Mouse (Mus musculus) heart, embryonic 11.5 days (tissue): ENCODE data around the gene Twnk. TPM values are rescaled to one million over a fixed set of nuclear protein-coding genes. Genes with fewer than 3 reads are reported as not detected.

Experiments
- ATAC-seq: fragments of 200-750 bp; cut with Nextera tagmentation; replicated peaks from 2 replicates; pipeline ENCODE4 v1.8.0; 2017; ENCODE audit warnings: moderate library complexity; ENCODE audit not compliant: insufficient number of reproducible peaks, low FRiP score, low TSS enrichment
- H3K27ac ChIP-seq: fragments of 300-500 bp; sonication (generic); 2 replicates; pipeline ENCODE4 v1.5.1; 2014; ENCODE audit warnings: mild to moderate bottlenecking, low read depth, low read length
- H3K27me3 ChIP-seq: fragments of 300-500 bp; sonication (generic); 2 replicates; pipeline ENCODE4 v1.6.1; 2014; ENCODE audit warnings: mild to moderate bottlenecking, low read length, mixed read lengths; ENCODE audit not compliant: control insufficient read depth, insufficient read depth
- H3K36me3 ChIP-seq: fragments of 300-500 bp; sonication (generic); 2 replicates; pipeline ENCODE4 v1.6.1; 2014; ENCODE audit warnings: mild to moderate bottlenecking, low read length, moderate library complexity, mixed read lengths; ENCODE audit not compliant: control insufficient read depth, insufficient read depth
- H3K4me1 ChIP-seq: fragments of 300-500 bp; sonication (generic); 2 replicates; pipeline ENCODE4 v1.6.1; 2014; ENCODE audit warnings: low read length; ENCODE audit not compliant: control insufficient read depth, insufficient read depth
- H3K4me2 ChIP-seq: fragments of 300-500 bp; sonication (generic); 2 replicates; pipeline ENCODE4 v1.6.1; 2014; ENCODE audit warnings: mild to moderate bottlenecking, moderate library complexity
- H3K4me3 ChIP-seq: fragments of 300-500 bp; sonication (generic); 2 replicates; pipeline ENCODE4 v1.5.1; 2014; ENCODE audit warnings: low read depth, low read length
- H3K9ac ChIP-seq: fragments of 300-500 bp; sonication (generic); 2 replicates; pipeline ENCODE4 v1.6.1; 2014; ENCODE audit warnings: mild to moderate bottlenecking, low read depth, low read length, moderate library complexity
- H3K9me3 ChIP-seq: fragments of 300-500 bp; sonication (generic); replicated peaks from 2 replicates; pipeline ENCODE4 v1.6.1; 2016; ENCODE audit warnings: low read length; ENCODE audit not compliant: control insufficient read depth
- WGBS: fragments of 180-500 bp; shearing (Covaris S2); extraction: QIAGEN DNeasy Blood & Tissue Kit; methylation state at CpG from one replicate; pipeline ENCODE4 v1.1.7; 2014; ENCODE audit not compliant: insufficient replicate concordance; 5-methylcytosine and 5-hydroxymethylcytosine counted together
- polyA plus RNA-seq: library from polyadenylated mRNA; unstranded; fragments of >200 nt; fragmentation: Nextera tagmentation; extraction: Ambion mirVana; gene quantifications from 2 replicates; pipeline ENCODE4 v1.2.1, GENCODE M21; 2014

The Twnk gene
- polyA plus RNA-seq, 1 experiment from 2014 or later = 14.2 TPM

DNA sequence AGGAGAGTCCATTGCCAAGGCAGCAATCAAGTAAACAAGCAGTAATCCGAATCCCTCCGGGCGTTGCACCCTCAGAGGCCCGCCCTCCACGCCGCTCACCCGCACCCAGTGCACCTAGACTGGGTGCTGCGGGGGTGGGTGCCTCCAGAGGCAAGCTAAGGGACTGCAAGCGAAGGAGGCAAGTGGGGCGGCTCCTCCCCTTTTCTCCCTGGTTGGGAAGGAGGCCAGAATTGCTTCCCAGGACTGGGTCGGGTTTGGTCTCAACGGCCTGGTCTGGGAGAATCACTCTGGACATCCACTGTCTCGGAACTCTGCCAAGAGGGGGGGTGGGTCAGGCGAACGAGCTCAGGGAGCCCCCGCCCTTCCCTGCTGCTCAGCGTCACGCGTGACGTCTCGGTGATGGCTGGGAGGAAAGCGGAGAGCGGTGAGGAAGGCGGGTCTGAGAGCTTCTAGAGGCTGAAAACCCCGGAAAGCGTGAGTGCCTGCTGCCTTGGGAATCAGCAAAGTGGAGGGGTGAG lies 42.0 kb downstream of the Twnk start, which contains the start of gene Sfxn3:
TSS of gene Sfxn3 (plus strand) at position 87 of the 518 bp plus-strand sequence.
- Histone ChIP-seq H3K36me3 (no peaks in the 10 kb centered on the region), H3K4me1 (peaks cover 14% of the 10 kb centered on the region), H3K27me3 (peaks cover 32% of the 10 kb centered on the region), H3K27ac (peak within 1 kb of the TSS; percentile 78), H3K9me3 (no peaks in the 10 kb centered on the region), H3K4me2 (peak within 1 kb of the TSS; percentile 84), H3K9ac (peak within 1 kb of the TSS; percentile 74), H3K4me3 (peak within 1 kb of the TSS; percentile 57)
- under 1% methylated on average over 26 of the region's 26 CpGs for WGBS
- peak; percentile 76 for ATAC-seq

GRCm38 (mm10) chr19:45047935-45048643 lies 42.6 kb downstream of the Twnk start:
- Histone ChIP-seq H3K4me1 (peaks cover 14% of the 10 kb centered on the region), H3K9ac (peak overlapping the region; percentile 74), H3K27ac (peak overlapping the region; percentile 78), H3K4me2 (peak overlapping the region; percentile 84), H3K27me3 (peaks cover 32% of the 10 kb centered on the region), H3K36me3 (no peaks in the 10 kb centered on the region; the same call in 1 of the 2 replicates), H3K9me3 (no peaks in the 10 kb centered on the region), H3K4me3 (peak overlapping the region; percentile 57)
- WGBS = 36% methylated on average over 11 of the region's 11 CpGs
- ATAC-seq = peak; percentile 44

- peaks cover 25% of the 10 kb centered on the region for H3K27me3 ChIP-seq
- H3K4me3 ChIP-seq = peak overlapping the region; percentile 57; the same call in 1 of the 2 replicates
- H3K27ac ChIP-seq = peak overlapping the region; percentile 78
- 71% methylated on average over 12 of the region's 12 CpGs for WGBS
- peaks cover 4% of the 10 kb centered on the region; the same call in 1 of the 2 replicates for H3K36me3 ChIP-seq
- H3K4me1 ChIP-seq = peaks cover 14% of the 10 kb centered on the region
- H3K9me3 ChIP-seq = no peaks in the 10 kb centered on the region
- ATAC-seq = no peak
- H3K4me2 ChIP-seq = peak overlapping the region; percentile 84
- H3K9ac ChIP-seq = peak overlapping the region; percentile 74; the same call in 1 of the 2 replicates
Observed at GRCm38 (mm10) chr19:45048644-45049365, 43.3 kb downstream of the Twnk start.

GRCm38 (mm10) chr19:45049523-45049922 lies 44.1 kb downstream of the Twnk start:
- ATAC-seq = no peak
- Histone ChIP-seq H3K27ac (no peak overlapping the region), H3K9me3 (no peaks in the 10 kb centered on the region), H3K4me1 (peaks cover 14% of the 10 kb centered on the region), H3K27me3 (peaks cover 20% of the 10 kb centered on the region), H3K4me2 (no peak overlapping the region), H3K9ac (no peak overlapping the region), H3K36me3 (peaks cover 4% of the 10 kb centered on the region; the same call in 1 of the 2 replicates), H3K4me3 (no peak overlapping the region)
- 71% methylated on average over 9 of the region's 9 CpGs for WGBS

DNA sequence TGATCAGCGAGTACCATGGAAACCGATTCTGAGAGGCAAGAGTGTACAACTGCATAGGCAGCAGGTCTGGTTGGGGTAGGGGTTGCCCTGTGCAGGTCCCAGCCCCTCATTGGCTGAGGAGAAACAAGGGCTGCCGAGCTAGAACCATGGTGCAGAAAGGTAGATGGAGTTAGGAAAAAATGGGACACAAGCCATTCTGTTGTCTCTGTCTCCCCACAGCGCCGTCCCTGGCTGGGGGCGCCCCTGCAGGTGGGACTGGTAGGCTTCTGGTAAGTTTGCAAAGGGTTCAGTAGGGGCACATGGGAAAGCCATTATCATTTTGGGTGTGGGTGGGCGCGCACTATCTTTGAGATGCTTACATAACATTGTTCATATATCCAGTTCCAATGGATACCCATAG lies 48.0 kb downstream of the Twnk start:
- no peak overlapping the region for H3K4me2 ChIP-seq
- H3K36me3 ChIP-seq = peaks cover 4% of the 10 kb centered on the region; the same call in 1 of the 2 replicates
- 85% methylated on average over 8 of the region's 8 CpGs for WGBS
- H3K27ac ChIP-seq = no peak overlapping the region
- H3K27me3 ChIP-seq = no peaks in the 10 kb centered on the region; the same call in 1 of the 2 replicates
- H3K9ac ChIP-seq = no peak overlapping the region
- peaks cover 8% of the 10 kb centered on the region; the same call in 1 of the 2 replicates for H3K4me1 ChIP-seq
- H3K9me3 ChIP-seq = no peaks in the 10 kb centered on the region
- ATAC-seq = no peak
- no peak overlapping the region for H3K4me3 ChIP-seq

DNA sequence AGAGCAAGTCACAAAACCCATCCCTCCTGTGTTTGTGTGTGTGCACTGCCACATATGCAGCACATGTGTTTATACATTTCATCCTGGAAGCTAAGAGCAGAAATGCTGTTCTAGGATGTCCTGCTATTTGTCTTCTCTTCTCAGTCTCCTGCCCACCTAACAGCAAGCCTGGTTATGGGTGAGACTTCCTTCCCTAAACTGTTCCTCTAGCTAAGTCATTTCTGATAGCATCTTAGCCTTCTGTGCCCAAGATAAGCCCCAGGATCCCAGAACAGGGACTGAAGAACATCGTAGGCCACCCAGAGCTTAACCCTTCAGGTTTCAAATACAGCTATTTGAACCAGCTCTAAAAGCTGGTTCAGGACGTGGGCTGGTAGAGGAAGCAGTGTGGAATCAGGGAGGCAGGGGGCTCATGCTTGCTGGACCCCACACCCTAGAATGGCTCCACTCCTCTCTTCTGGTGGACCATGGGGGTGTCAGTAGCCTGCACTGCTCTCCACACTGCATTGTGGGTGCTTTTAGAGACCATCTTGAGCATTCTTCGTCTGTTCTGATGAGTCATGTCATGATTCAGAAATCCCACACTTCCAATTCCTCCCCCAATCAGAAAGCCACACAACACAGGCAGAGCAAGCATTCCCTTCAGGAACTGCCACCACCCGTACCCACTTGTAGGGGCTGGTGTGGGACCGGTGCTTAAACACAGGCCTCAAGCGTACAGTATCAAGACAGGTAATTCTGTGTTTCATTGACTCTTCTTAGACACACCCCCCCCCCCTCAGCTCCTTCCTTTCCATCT lies 49.6 kb downstream of the Twnk start:
- Histone ChIP-seq H3K27me3 (no peaks in the 10 kb centered on the region; the same call in 1 of the 2 replicates), H3K9ac (no peak overlapping the region), H3K36me3 (peaks cover 4% of the 10 kb centered on the region; the same call in 1 of the 2 replicates), H3K4me2 (no peak overlapping the region), H3K4me3 (no peak overlapping the region), H3K27ac (no peak overlapping the region), H3K4me1 (peaks cover 11% of the 10 kb centered on the region; the same call in 1 of the 2 replicates), H3K9me3 (no peaks in the 10 kb centered on the region)
- 68% methylated on average over 6 of the region's 6 CpGs for WGBS
- no peak for ATAC-seq

GRCm38 (mm10) chr19:45056364-45056763 lies 50.9 kb downstream of the Twnk start:
- H3K9me3 ChIP-seq = no peaks in the 10 kb centered on the region
- H3K27ac ChIP-seq = no peak overlapping the region
- H3K4me2 ChIP-seq = no peak overlapping the region
- no peak overlapping the region for H3K4me3 ChIP-seq
- no peak for ATAC-seq
- H3K36me3 ChIP-seq = peaks cover 4% of the 10 kb centered on the region; the same call in 1 of the 2 replicates
- H3K9ac ChIP-seq = no peak overlapping the region
- H3K4me1 ChIP-seq = peaks cover 11% of the 10 kb centered on the region; the same call in 1 of the 2 replicates
- 51% methylated on average over 4 of the region's 4 CpGs for WGBS
- H3K27me3 ChIP-seq = no peaks in the 10 kb centered on the region; the same call in 1 of the 2 replicates
